Mouse (Mus musculus) lung, embryonic 14.5 days (tissue): ENCODE measurements around the gene Mvd. TPM values are rescaled to one million over a fixed set of nuclear protein-coding genes. Genes with fewer than 3 reads are reported as not detected.

Experiments used
- ATAC-seq: fragments of 200-750 bp; cut with Nextera tagmentation; 2 replicates; pipeline ENCODE4 v1.8.0; 2017; ENCODE audit warnings: mild to moderate bottlenecking, moderate TSS enrichment, moderate library complexity; ENCODE audit not compliant: insufficient read depth
- DNase-seq: peaks from one replicate; pipeline ENCODE4 v3.0.0-alpha.2; 2015
- H3K27ac ChIP-seq: fragments of 300-500 bp; sonication (generic); 2 replicates; pipeline ENCODE4 v1.5.1; 2014; ENCODE audit warnings: low read depth, mild to moderate bottlenecking, moderate library complexity
- H3K27me3 ChIP-seq: fragments of 300-500 bp; sonication (generic); 2 replicates; pipeline ENCODE4 v1.6.1; 2014; ENCODE audit warnings: low read length, control low read depth; ENCODE audit not compliant: insufficient read depth
- H3K36me3 ChIP-seq: fragments of 300-500 bp; sonication (generic); 2 replicates; pipeline ENCODE4 v1.6.1; 2014; ENCODE audit warnings: control low read depth; ENCODE audit not compliant: insufficient read depth
- H3K4me1 ChIP-seq: fragments of 300-500 bp; sonication (generic); 2 replicates; pipeline ENCODE4 v1.6.1; 2014; ENCODE audit warnings: antibody characterized with exemption, control low read depth; ENCODE audit not compliant: insufficient read depth
- H3K4me2 ChIP-seq: fragments of 300-500 bp; sonication (generic); 2 replicates; pipeline ENCODE4 v1.6.1; 2014; ENCODE audit warnings: mild to moderate bottlenecking
- H3K4me3 ChIP-seq: fragments of 300-500 bp; sonication (generic); 2 replicates; pipeline ENCODE4 v1.5.1; 2014; ENCODE audit warnings: low read depth, low read length
- H3K9ac ChIP-seq: fragments of 300-500 bp; sonication (generic); 2 replicates; pipeline ENCODE4 v1.6.1; 2014
- H3K9me3 ChIP-seq: fragments of 300-500 bp; sonication (generic); 2 replicates; pipeline ENCODE4 v1.6.1; 2016; ENCODE audit warnings: low read depth, low read length, control low read depth
- CTCF ChIP-seq: IDR thresholded peaks from 2 replicates; pipeline ENCODE4 v1.5.1; 2016; ENCODE audit warnings: antibody characterized with exemption, low read depth
- WGBS: fragments of 180-500 bp; shearing (Covaris S2); extraction: QIAGEN DNeasy Blood & Tissue Kit; methylation state at CpG from one replicate; pipeline ENCODE4 v1.1.7; 2014; 5-methylcytosine and 5-hydroxymethylcytosine counted together
- polyA plus RNA-seq: library from polyadenylated mRNA; unstranded; fragments of >200 nt; fragmentation: Nextera tagmentation; extraction: Ambion mirVana; gene quantifications from 2 replicates; pipeline ENCODE4 v1.2.1, GENCODE M21; 2014

The Mvd gene
- polyA plus RNA-seq, 1 experiment from 2014 or later = 27.1 TPM

- no peak overlapping the region for H3K27ac ChIP-seq
- no peaks in the 10 kb centered on the region for H3K9me3 ChIP-seq
- DNase-seq (no peak), ATAC-seq (no peak)
- peaks cover 8% of the 10 kb centered on the region; the same call in 1 of the 2 replicates for H3K4me1 ChIP-seq
- no peak overlapping the region for H3K9ac ChIP-seq
- H3K27me3 ChIP-seq = no peaks in the 10 kb centered on the region
- no peak overlapping the region for H3K4me3 ChIP-seq
- no peak overlapping the region for H3K4me2 ChIP-seq
- 0 out of 2 replicates have a peak, but pooled peaks cover 5% of the 10 kb centered on the region for H3K36me3 ChIP-seq
- 85% methylated on average over 9 of the region's 9 CpGs for WGBS
- TF ChIP-seq CTCF = no peak
Observed at GRCm38 (mm10) chr8:122428163-122428562, 15.1 kb downstream of the Mvd start.

GRCm38 (mm10) chr8:122427607-122428006 lies 15.6 kb downstream of the Mvd start:
- no peaks in the 10 kb centered on the region for H3K9me3 ChIP-seq
- 82% methylated on average over 7 of the region's 7 CpGs for WGBS
- 0 out of 2 replicates have a peak, but pooled peaks cover 5% of the 10 kb centered on the region for H3K36me3 ChIP-seq
- peaks cover 8% of the 10 kb centered on the region; the same call in 1 of the 2 replicates for H3K4me1 ChIP-seq
- ATAC-seq (no peak), DNase-seq (no peak)
- no peak for TF ChIP-seq CTCF
- H3K27ac ChIP-seq = no peak overlapping the region
- no peak overlapping the region for H3K9ac ChIP-seq
- no peak overlapping the region for H3K4me3 ChIP-seq
- no peak overlapping the region for H3K4me2 ChIP-seq
- H3K27me3 ChIP-seq = no peaks in the 10 kb centered on the region

GRCm38 (mm10) chr8:122426145-122426544 lies 17.1 kb downstream of the Mvd start:
- ATAC-seq = no peak
- H3K36me3 ChIP-seq = 0 out of 2 replicates have a peak, but pooled peaks cover 5% of the 10 kb centered on the region
- no peak for TF ChIP-seq CTCF

DNA sequence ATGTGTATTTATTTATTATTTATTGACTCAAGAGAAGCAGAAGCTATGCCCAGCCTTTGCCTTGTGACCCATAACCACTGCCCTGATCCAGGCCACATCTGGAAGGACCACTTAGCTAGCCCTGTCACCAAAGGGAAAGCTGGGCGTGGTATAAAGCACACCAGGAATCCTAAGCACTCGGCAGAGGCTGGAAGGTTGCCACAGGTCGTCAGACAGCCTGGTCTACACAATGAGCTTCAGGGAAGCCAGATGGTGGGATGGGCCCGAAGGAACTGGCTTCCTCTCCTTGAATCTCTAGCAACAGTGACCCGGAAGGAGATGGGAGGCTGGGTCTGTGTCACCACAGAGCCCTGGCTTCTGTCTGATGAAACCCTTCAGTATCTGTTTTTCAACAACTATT lies 19.6 kb downstream of the Mvd start:
- no peak overlapping the region for H3K9ac ChIP-seq
- peaks cover 12% of the 10 kb centered on the region; the same call in 1 of the 2 replicates for H3K36me3 ChIP-seq
- no peaks in the 10 kb centered on the region for H3K27me3 ChIP-seq
- no peaks in the 10 kb centered on the region for H3K9me3 ChIP-seq
- H3K4me2 ChIP-seq = no peak overlapping the region
- no peak overlapping the region for H3K4me3 ChIP-seq
- DNase-seq = peak; percentile 29
- WGBS = 44% methylated on average over 5 of the region's 5 CpGs
- TF ChIP-seq CTCF = no peak
- H3K27ac ChIP-seq = no peak overlapping the region
- no peak for ATAC-seq
- no peaks in the 10 kb centered on the region for H3K4me1 ChIP-seq

More at GRCm38 (mm10) chr8:122426145-122426544, 17.1 kb downstream of the Mvd start:
- Histone ChIP-seq H3K27ac (no peak overlapping the region), H3K4me2 (no peak overlapping the region), H3K9me3 (no peaks in the 10 kb centered on the region), H3K9ac (no peak overlapping the region), H3K27me3 (no peaks in the 10 kb centered on the region), H3K4me1 (no peaks in the 10 kb centered on the region), H3K4me3 (no peak overlapping the region)
- no peak for DNase-seq
- 69% methylated on average over 9 of the region's 9 CpGs for WGBS

GRCm38 (mm10) chr8:122423217-122423616 lies 20.0 kb downstream of the Mvd start:
- WGBS = 76% methylated on average over 24 of the region's 24 CpGs
- no peaks in the 10 kb centered on the region for H3K9me3 ChIP-seq
- TF ChIP-seq CTCF = no peak
- no peak for ATAC-seq
- no peak overlapping the region for H3K9ac ChIP-seq
- peaks cover 15% of the 10 kb centered on the region for H3K36me3 ChIP-seq
- H3K4me3 ChIP-seq = no peak overlapping the region
- H3K27ac ChIP-seq = no peak overlapping the region
- no peaks in the 10 kb centered on the region for H3K4me1 ChIP-seq
- no peak overlapping the region for H3K4me2 ChIP-seq
- H3K27me3 ChIP-seq = no peaks in the 10 kb centered on the region
- no peak for DNase-seq

- TF ChIP-seq CTCF = no peak
- WGBS = 77% methylated on average over 14 of the region's 14 CpGs
- no peak within 1 kb of the TSS for H3K9ac ChIP-seq
- H3K27ac ChIP-seq = no peak within 1 kb of the TSS
- ATAC-seq (no peak), DNase-seq (no peak)
- peaks cover 32% of the 10 kb centered on the region for H3K36me3 ChIP-seq
- H3K4me2 ChIP-seq = no peak within 1 kb of the TSS
- no peaks in the 10 kb centered on the region for H3K27me3 ChIP-seq
- no peaks in the 10 kb centered on the region for H3K9me3 ChIP-seq
- no peak within 1 kb of the TSS for H3K4me3 ChIP-seq
- H3K4me1 ChIP-seq = no peaks in the 10 kb centered on the region
Observed at GRCm38 (mm10) chr8:122421376-122422070, 21.7 kb downstream of the Mvd start, which contains the start of gene Il17c. Gene Il17c, plus strand, starts transcription at chr8:122422020.

- no peak overlapping the region; the same call in 1 of the 2 replicates for H3K27ac ChIP-seq
- ATAC-seq (no peak), DNase-seq (peak; percentile 66)
- H3K36me3 ChIP-seq = peaks cover 42% of the 10 kb centered on the region
- no peak overlapping the region for H3K4me3 ChIP-seq
- no peaks in the 10 kb centered on the region for H3K4me1 ChIP-seq
- no peak for TF ChIP-seq CTCF
- WGBS = 52% methylated on average over 9 of the region's 9 CpGs
- no peaks in the 10 kb centered on the region for H3K9me3 ChIP-seq
- no peak overlapping the region for H3K4me2 ChIP-seq
- no peak overlapping the region for H3K9ac ChIP-seq
- no peaks in the 10 kb centered on the region for H3K27me3 ChIP-seq
Observed at GRCm38 (mm10) chr8:122419881-122420555, 23.2 kb downstream of the Mvd start.
